Mouse (Mus musculus): ENCODE data around the gene C1rb.
"Not testable (repeated sequence)": the region's sequence is repeated elsewhere in the genome, so short reads cannot be mapped to it uniquely, and the experiment has no call there.

C1rb gene

GRCm38 (mm10) chr6:124593121-124593520 is 23.0 kb downstream of the C1rb start:
- no peak for DNase-seq (ENCODE audit: low spot score)

- no peak for DNase-seq (ENCODE audit: low spot score)
Measured at GRCm38 (mm10) chr6:124602031-124602430, 31.9 kb downstream of the C1rb start.

- no peak for DNase-seq (ENCODE audit: low spot score)
Measured at GRCm38 (mm10) chr6:124625612-124626011, 55.5 kb downstream of the C1rb start.

GRCm38 (mm10) chr6:124626184-124626583 is 56.1 kb downstream of the C1rb start:
- DNase-seq (ENCODE audit: low spot score): not testable (repeated sequence)

GRCm38 (mm10) chr6:124630763-124631162 is 60.7 kb downstream of the C1rb start:
- DNase-seq (ENCODE audit: low spot score): no peak
